Mouse (Mus musculus): ENCODE results near the gene Asb16. TPM values are rescaled to one million over a fixed set of nuclear protein-coding genes. Genes with fewer than 3 reads are reported as not detected.
"Not testable (repeated sequence)": the region's sequence is repeated elsewhere in the genome, so short reads cannot be mapped to it uniquely, and the experiment has no call there.

The Asb16 gene
- polyA plus RNA-seq, 1 experiment from 2014 or later: 0.10 TPM

- Histone ChIP-seq H3K27me3 (no peaks in the 10 kb centered on the region), H3K36me3 (peaks cover 15% of the 10 kb centered on the region), H3K27ac (no peak overlapping the region), H3K4me1 (peaks cover 7% of the 10 kb centered on the region; the same call in 1 of the 2 replicates), H3K9me3 (no peaks in the 10 kb centered on the region), H3K4me2 (replicated peaks) (no peak overlapping the region), H3K9ac (no peak overlapping the region), H3K4me3 (no peak overlapping the region)
- WGBS: 89% methylated on average over 8 of the region's 8 CpGs
- ATAC-seq (ENCODE audit: insufficient number of reproducible peaks, insufficient read depth, low FRiP score, low TSS enrichment): no peak
These were observed 1.8 kb upstream of the Asb16 start for GRCm38 (mm10) chr11:102266631-102267355.

- Histone ChIP-seq H3K36me3 (peaks cover 9% of the 10 kb centered on the region; the same call in 1 of the 2 replicates), H3K4me1 (peaks cover 7% of the 10 kb centered on the region; the same call in 1 of the 2 replicates), H3K4me2 (replicated peaks) (no peak overlapping the region), H3K9me3 (no peaks in the 10 kb centered on the region), H3K27ac (no peak overlapping the region), H3K4me3 (no peak overlapping the region), H3K9ac (no peak overlapping the region), H3K27me3 (no peaks in the 10 kb centered on the region)
- 6% methylated on average over 11 of the region's 11 CpGs for WGBS
- ATAC-seq (ENCODE audit: insufficient number of reproducible peaks, insufficient read depth, low FRiP score, low TSS enrichment): no peak
These were observed 1.1 kb upstream of the Asb16 start for GRCm38 (mm10) chr11:102267480-102267879.

GRCm38 (mm10) chr11:102276411-102276915 lies 7.9 kb downstream of the Asb16 start:
- under 1% methylated on average over 33 of the region's 33 CpGs for WGBS
- peak; percentile 77 for ATAC-seq (ENCODE audit: insufficient number of reproducible peaks, insufficient read depth, low FRiP score, low TSS enrichment)
- H3K27ac ChIP-seq: 0 out of 2 replicates have a peak overlapping the region, but pooled peaks have one; percentile 46
- H3K9ac ChIP-seq: peak overlapping the region; percentile 60
- H3K4me1 ChIP-seq: peaks cover 14% of the 10 kb centered on the region; the same call in 1 of the 2 replicates
- no peaks in the 10 kb centered on the region for H3K9me3 ChIP-seq
- H3K4me2 ChIP-seq (replicated peaks): peak overlapping the region; percentile 87
- peak overlapping the region; percentile 41 for H3K4me3 ChIP-seq
- peaks cover 8% of the 10 kb centered on the region; the same call in 1 of the 2 replicates for H3K27me3 ChIP-seq
- H3K36me3 ChIP-seq: no peaks in the 10 kb centered on the region

- no peaks in the 10 kb centered on the region for H3K36me3 ChIP-seq
- ATAC-seq (ENCODE audit: insufficient number of reproducible peaks, insufficient read depth, low FRiP score, low TSS enrichment): no peak
- WGBS: 50% methylated on average over 10 of the region's 12 CpGs
- H3K9me3 ChIP-seq: no peaks in the 10 kb centered on the region
- peaks cover 14% of the 10 kb centered on the region; the same call in 1 of the 2 replicates for H3K4me1 ChIP-seq
- H3K9ac ChIP-seq: no peak overlapping the region
- no peak overlapping the region for H3K27ac ChIP-seq
- H3K27me3 ChIP-seq: peaks cover 8% of the 10 kb centered on the region; the same call in 1 of the 2 replicates
- H3K4me3 ChIP-seq: no peak overlapping the region
- H3K4me2 ChIP-seq (replicated peaks): no peak overlapping the region
These were observed 9.2 kb downstream of the Asb16 start for GRCm38 (mm10) chr11:102277754-102278153.

- Histone ChIP-seq H3K36me3 (no peaks in the 10 kb centered on the region), H3K4me2 (replicated peaks) (no peak overlapping the region), H3K9ac (no peak overlapping the region), H3K9me3 (no peaks in the 10 kb centered on the region), H3K4me1 (peaks cover 14% of the 10 kb centered on the region; the same call in 1 of the 2 replicates), H3K4me3 (no peak overlapping the region), H3K27me3 (peaks cover 8% of the 10 kb centered on the region; the same call in 1 of the 2 replicates), H3K27ac (no peak overlapping the region)
- no peak for ATAC-seq (ENCODE audit: insufficient number of reproducible peaks, insufficient read depth, low FRiP score, low TSS enrichment)
- 89% methylated on average over 3 of the region's 3 CpGs for WGBS
These were observed 11.1 kb downstream of the Asb16 start for GRCm38 (mm10) chr11:102279595-102279994.

GRCm38 (mm10) chr11:102280267-102280666 lies 11.7 kb downstream of the Asb16 start:
- H3K9ac ChIP-seq; H3K9me3 ChIP-seq; H3K36me3 ChIP-seq; H3K4me3 ChIP-seq; H3K27ac ChIP-seq; H3K4me2 ChIP-seq (replicated peaks); ATAC-seq (ENCODE audit: insufficient number of reproducible peaks, insufficient read depth, low FRiP score, low TSS enrichment); H3K27me3 ChIP-seq: not testable (repeated sequence)
- peaks cover 14% of the 10 kb centered on the region; the same call in 1 of the 2 replicates for H3K4me1 ChIP-seq
- 84% methylated on average over 6 of the region's 6 CpGs for WGBS

GRCm38 (mm10) chr11:102283922-102284321 lies 15.4 kb downstream of the Asb16 start:
- no peak for ATAC-seq (ENCODE audit: insufficient number of reproducible peaks, insufficient read depth, low FRiP score, low TSS enrichment)
- Histone ChIP-seq H3K36me3 (peaks cover 18% of the 10 kb centered on the region), H3K9ac (no peak overlapping the region), H3K27me3 (no peaks in the 10 kb centered on the region), H3K4me1 (peaks cover 13% of the 10 kb centered on the region), H3K4me3 (0 out of 2 replicates have a peak overlapping the region, but pooled peaks have one; percentile 73), H3K27ac (peak overlapping the region; percentile 47; the same call in 1 of the 2 replicates), H3K9me3 (no peaks in the 10 kb centered on the region), H3K4me2 (replicated peaks) (peak overlapping the region; percentile 65)
- 88% methylated on average over 6 of the region's 6 CpGs for WGBS

- Histone ChIP-seq H3K4me2 (replicated peaks) (peak within 1 kb of the TSS; percentile 65), H3K9me3 (no peaks in the 10 kb centered on the region), H3K4me3 (peak within 1 kb of the TSS; percentile 73), H3K9ac (peak within 1 kb of the TSS; percentile 76), H3K27ac (peak within 1 kb of the TSS; percentile 47), H3K4me1 (peaks cover 13% of the 10 kb centered on the region), H3K27me3 (no peaks in the 10 kb centered on the region), H3K36me3 (peaks cover 25% of the 10 kb centered on the region)
- peak; percentile 72 for ATAC-seq (ENCODE audit: insufficient number of reproducible peaks, insufficient read depth, low FRiP score, low TSS enrichment)
- under 1% methylated on average over 32 of the region's 32 CpGs for WGBS
These were observed 16.1 kb downstream of the Asb16 start, which contains the start of gene Tmub2 for GRCm38 (mm10) chr11:102284501-102285094. Gene Tmub2, plus strand, starts transcription at chr11:102284931.

GRCm38 (mm10) chr11:102285095-102285834 lies 16.7 kb downstream of the Asb16 start:
- Histone ChIP-seq H3K9ac (peak overlapping the region; percentile 76), H3K4me3 (peak overlapping the region; percentile 73), H3K27me3 (no peaks in the 10 kb centered on the region), H3K27ac (peak overlapping the region; percentile 47), H3K4me2 (replicated peaks) (peak overlapping the region; percentile 65), H3K36me3 (peaks cover 32% of the 10 kb centered on the region), H3K4me1 (peaks cover 13% of the 10 kb centered on the region), H3K9me3 (no peaks in the 10 kb centered on the region)
- peak; percentile 60 for ATAC-seq (ENCODE audit: insufficient number of reproducible peaks, insufficient read depth, low FRiP score, low TSS enrichment)
- WGBS: 5% methylated on average over 31 of the region's 31 CpGs

GRCm38 (mm10) chr11:102287485-102287884 lies 18.9 kb downstream of the Asb16 start:
- Histone ChIP-seq H3K4me3 (no peak overlapping the region), H3K9me3 (no peaks in the 10 kb centered on the region), H3K4me1 (peaks cover 13% of the 10 kb centered on the region), H3K4me2 (replicated peaks) (no peak overlapping the region), H3K27ac (no peak overlapping the region), H3K9ac (no peak overlapping the region), H3K36me3 (peaks cover 54% of the 10 kb centered on the region), H3K27me3 (no peaks in the 10 kb centered on the region)
- WGBS: 88% methylated on average over 8 of the region's 8 CpGs
- ATAC-seq (ENCODE audit: insufficient number of reproducible peaks, insufficient read depth, low FRiP score, low TSS enrichment): no peak

All from embryonic facial prominence, embryonic 12.5 days (tissue).